24 mouse cellular contexts compared by ENCODE assay signal in genomic region chr14:110190987-110191607, GRCm38 (mm10).
"Had no signal": no experiment of that assay in that cellular context is flagged by ENCODE, and none has a peak within 500 bp of the region (broad histone marks: within the 10 kb centered on the region; RNA-seq: fewer than 3 reads in every experiment).

No protein-coding gene starts in this region.

- ATAC-seq: hindbrain, embryonic 16.5 days; inflammation-experienced regulatory T-cells, adult 6 months; intestine, embryonic 15.5 days; intestine, postnatal 0 days had no signal

- H3K4me1 ChIP-seq: heart, embryonic 10.5 days; heart, embryonic 12.5 days; hindbrain, embryonic 10.5 days; hindbrain, embryonic 12.5 days; intestine, embryonic 15.5 days; limb, embryonic 10.5 days had no signal

- DNase-seq: gastrocnemius, postnatal 14 days; heart, adult 18-20 months; heart, postnatal 10 days; heart, postnatal 4 days; kidney, adult 18-20 months; kidney, adult 8-10 months; kidney, postnatal 10 days; kidney, postnatal 25 days; kidney, postnatal 4 days; liver had no signal

- H3K36me3 ChIP-seq: heart, embryonic 10.5 days; heart, embryonic 12.5 days; hindbrain, embryonic 10.5 days; hindbrain, embryonic 12.5 days; intestine, embryonic 15.5 days; limb, embryonic 10.5 days; limb, embryonic 12.5 days had no signal

- H3K27ac ChIP-seq: heart, embryonic 10.5 days; hindbrain, embryonic 10.5 days; hindbrain, embryonic 12.5 days; hindbrain, embryonic 14.5 days; intestine, embryonic 15.5 days; layer of hippocampus, adult 2 months; left cerebral cortex, adult 2 months; limb, embryonic 10.5 days; limb, embryonic 12.5 days had no signal

- H3K9me3 ChIP-seq: heart, embryonic 10.5 days; heart, embryonic 12.5 days; hindbrain, embryonic 10.5 days; hindbrain, embryonic 12.5 days; intestine, embryonic 15.5 days; limb, embryonic 10.5 days; limb, embryonic 12.5 days had no signal

- H3K4me2 ChIP-seq: heart, embryonic 12.5 days; hindbrain, embryonic 12.5 days; hindbrain, embryonic 14.5 days; intestine, embryonic 15.5 days; limb, embryonic 12.5 days; liver, embryonic 11.5 days had no signal

- H3K4me3 ChIP-seq: heart, embryonic 10.5 days; heart, embryonic 12.5 days; hindbrain, embryonic 10.5 days; hindbrain, embryonic 12.5 days; intestine, embryonic 15.5 days; layer of hippocampus, adult 2 months; left cerebral cortex, adult 2 months; limb, embryonic 10.5 days; limb, embryonic 12.5 days had no signal

- H3K9ac ChIP-seq: heart, embryonic 12.5 days; hindbrain, embryonic 12.5 days; hindbrain, embryonic 14.5 days; intestine, embryonic 15.5 days; limb, embryonic 12.5 days had no signal

- H3K27me3 ChIP-seq: heart, embryonic 12.5 days; hindbrain, embryonic 12.5 days; intestine, embryonic 15.5 days; limb, embryonic 12.5 days had no signal
